Mouse (Mus musculus) embryonic facial prominence, embryonic 15.5 days (tissue): ENCODE results near the gene Tbata. TPM values are rescaled to one million over a fixed set of nuclear protein-coding genes. Genes with fewer than 3 reads are reported as not detected.

Source experiments
- ATAC-seq: fragments of 200-750 bp; cut with Nextera tagmentation; 2 replicates; pipeline ENCODE4 v1.8.0; 2017; ENCODE audit warnings: low read depth, moderate TSS enrichment; ENCODE audit not compliant: insufficient number of reproducible peaks, low FRiP score, low TSS enrichment
- H3K27ac ChIP-seq: fragments of 300-500 bp; sonication (generic); replicated peaks from 2 replicates; pipeline ENCODE4 v1.5.1; 2015; ENCODE audit warnings: mild to moderate bottlenecking, inconsistent platforms
- H3K27me3 ChIP-seq: fragments of 300-500 bp; sonication (generic); 2 replicates; pipeline ENCODE4 v1.6.1; 2015; ENCODE audit warnings: inconsistent platforms
- H3K36me3 ChIP-seq: fragments of 300-500 bp; sonication (generic); 2 replicates; pipeline ENCODE4 v1.6.1; 2015; ENCODE audit warnings: mild to moderate bottlenecking, inconsistent platforms
- H3K4me1 ChIP-seq: fragments of 300-500 bp; sonication (generic); 2 replicates; pipeline ENCODE4 v1.6.1; 2015; ENCODE audit warnings: inconsistent platforms
- H3K4me2 ChIP-seq: fragments of 300-500 bp; sonication (generic); replicated peaks from 2 replicates; pipeline ENCODE4 v1.6.1; 2015; ENCODE audit warnings: mild to moderate bottlenecking, inconsistent platforms
- H3K4me3 ChIP-seq: fragments of 300-500 bp; sonication (generic); replicated peaks from 2 replicates; pipeline ENCODE4 v1.5.1; 2015; ENCODE audit warnings: mild to moderate bottlenecking, inconsistent platforms
- H3K9ac ChIP-seq: fragments of 300-500 bp; sonication (generic); 2 replicates; pipeline ENCODE4 v1.6.1; 2015; ENCODE audit warnings: inconsistent platforms
- H3K9me3 ChIP-seq: fragments of 300-500 bp; sonication (generic); replicated peaks from 2 replicates; pipeline ENCODE4 v1.6.1; 2016; ENCODE audit warnings: inconsistent platforms
- WGBS: fragments of 180-500 bp; shearing (Covaris S2); methylation state at CpG from one replicate; pipeline ENCODE4 v1.1.7; 2015; 5-methylcytosine and 5-hydroxymethylcytosine counted together
- microRNA-seq: library from miRNA; unstranded; fragments of <30 nt; microRNA quantifications from one replicate; pipeline ENCODE4, GENCODE M21; 2016; ENCODE audit warnings: borderline number of aligned reads
- polyA plus RNA-seq: library from polyadenylated mRNA; unstranded; fragments of >200 nt; fragmentation: Nextera tagmentation; extraction: Ambion mirVana; gene quantifications from 2 replicates; pipeline ENCODE4 v1.2.1, GENCODE M21; 2015

Tbata gene
- polyA plus RNA-seq, 1 experiment from 2014 or later = 1.5 TPM

GRCm38 (mm10) chr10:61236683-61237390 is 65.1 kb downstream of the Tbata start:
- Histone ChIP-seq H3K9me3 (no peaks in the 10 kb centered on the region), H3K4me2 (no peak overlapping the region), H3K9ac (no peak overlapping the region), H3K27ac (no peak overlapping the region), H3K36me3 (no peaks in the 10 kb centered on the region), H3K4me1 (peaks cover 28% of the 10 kb centered on the region), H3K4me3 (no peak overlapping the region), H3K27me3 (no peaks in the 10 kb centered on the region)
- WGBS = 51% methylated on average over 4 of the region's 4 CpGs
- ATAC-seq = no peak

- Histone ChIP-seq H3K36me3 (no peaks in the 10 kb centered on the region), H3K9ac (no peak overlapping the region), H3K4me3 (no peak overlapping the region), H3K27ac (no peak overlapping the region), H3K4me2 (no peak overlapping the region), H3K27me3 (no peaks in the 10 kb centered on the region), H3K4me1 (peaks cover 34% of the 10 kb centered on the region), H3K9me3 (no peaks in the 10 kb centered on the region)
- WGBS = 74% methylated on average over 6 of the region's 6 CpGs
- no peak for ATAC-seq
These were observed 65.6 kb downstream of the Tbata start for GRCm38 (mm10) chr10:61237391-61237785.

Small RNAs within 50 kb of the gene (microRNA-seq; reads per million reads assigned to microRNA genes)
- not detected for gene Gm44308

Other genes starting within 250 kb of the Tbata start
- 16.8 and 19.3 TPM in 2 replicates for gene Pcbd1, start 82.6 kb upstream of the Tbata start, polyA plus RNA-seq
- 63.4 and 66.7 TPM in 2 replicates for gene Sgpl1, start 24.3 kb upstream of the Tbata start, polyA plus RNA-seq
- gene Adamts14, start 101.5 kb downstream of the Tbata start, polyA plus RNA-seq = 6.1 and 8.0 TPM in 2 replicates
- 0.08 TPM in 1 of 2 replicates, not detected in the other for gene Prf1, start 125.9 kb downstream of the Tbata start, polyA plus RNA-seq
- gene Pald1, start 211.6 kb downstream of the Tbata start, polyA plus RNA-seq = 22.7 and 22.8 TPM in 2 replicates
- gene Nodal, start 246.0 kb downstream of the Tbata start, polyA plus RNA-seq = 0.08 and 0.20 TPM in 2 replicates